Mouse (Mus musculus) lung, adult 2 months (tissue): ENCODE measurements around the gene Eif4g3.

Experiments
- CTCF ChIP-seq: fragments of 200-500 bp; IDR thresholded peaks from 2 replicates; pipeline ENCODE4 v1.5.1; 2011; ENCODE audit warnings: mild to moderate bottlenecking, low read length, control low read depth; ENCODE audit not compliant: insufficient read depth
- POLR2A ChIP-seq: fragments of 200-500 bp; IDR thresholded peaks from 2 replicates; pipeline ENCODE4 v1.6.1; 2011; ENCODE audit warnings: low read depth, mild to moderate bottlenecking, control low read depth, low read length, borderline replicate concordance; ENCODE audit errors: extremely low read depth

DNA sequence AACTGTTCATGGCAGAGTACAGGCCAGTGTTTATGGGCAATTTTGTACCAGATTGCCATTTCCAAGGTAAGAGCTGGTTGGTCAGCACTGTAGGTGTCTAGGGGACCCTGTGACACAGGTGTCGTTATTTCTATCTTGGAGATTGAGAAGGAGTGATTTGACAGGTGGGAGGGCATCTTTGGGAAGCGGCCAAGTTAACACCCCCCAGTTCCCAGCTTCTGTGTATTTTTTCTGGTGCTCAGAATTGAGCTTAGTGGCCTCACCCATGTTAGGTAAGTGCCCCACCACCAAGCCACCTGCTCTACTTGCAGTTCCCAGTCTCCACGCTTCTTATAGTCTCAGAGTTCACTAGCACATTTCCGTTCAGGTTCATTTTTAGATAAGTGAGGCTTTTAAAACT, 76.5 kb downstream of the Eif4g3 start:
- TF ChIP-seq POLR2A: no peak
- no peak for TF ChIP-seq CTCF
